Mouse (Mus musculus) heart, adult 2 months (tissue): ENCODE measurements at regions not wholly inside any gene's neighbourhood (a gene's known extent, or its start where the extent isn't known, plus 50 kb on each side); places are given as distances from the start of the nearest gene placed in this dataset.

Experiments
- DNase-seq, 2 experiments: peaks; one replicate each; pipeline ENCODE4 v3.0.0; 2021
- H3K27ac ChIP-seq: fragments of 200-600 bp; 2 replicates; pipeline ENCODE4 v1.8.1; 2022
- H3K27me3 ChIP-seq: fragments of 200-500 bp; 2 replicates; pipeline ENCODE4 v1.6.1; 2012; ENCODE audit warnings: mild to moderate bottlenecking, low read length, inconsistent platforms, mixed read lengths; ENCODE audit not compliant: control insufficient read depth, insufficient read depth
- H3K36me3 ChIP-seq: fragments of 200-500 bp; 2 replicates; pipeline ENCODE4 v1.6.1; 2012; ENCODE audit warnings: low read length, inconsistent platforms; ENCODE audit not compliant: control insufficient read depth, insufficient read depth
- H3K4me1 ChIP-seq: fragments of 200-500 bp; 2 replicates; pipeline ENCODE4 v1.6.1; 2011; ENCODE audit warnings: low read length; ENCODE audit not compliant: control insufficient read depth, insufficient read depth
- H3K4me3 ChIP-seq: fragments of 200-600 bp; 2 replicates; pipeline ENCODE4 v1.8.1; 2022
- H3K79me2 ChIP-seq: fragments of 200-500 bp; replicated peaks from 2 replicates; pipeline ENCODE4 v1.6.1; 2012; ENCODE audit warnings: mild to moderate bottlenecking, inconsistent platforms, low read length, moderate library complexity, mixed read lengths; ENCODE audit not compliant: control insufficient read depth, insufficient read depth
- H3K9ac ChIP-seq: fragments of 200-500 bp; 2 replicates; pipeline ENCODE4 v1.6.1; 2012; ENCODE audit warnings: low read depth, mild to moderate bottlenecking, control low read depth, inconsistent platforms, low read length, mixed read lengths
- CTCF ChIP-seq: fragments of 200-600 bp; IDR thresholded peaks from 2 replicates; pipeline ENCODE4 v1.8.1; 2022; ENCODE audit warnings: antibody characterized with exemption, mild to moderate bottlenecking, moderate library complexity
- EP300 ChIP-seq: fragments of 200-500 bp; IDR thresholded peaks from 2 replicates; pipeline ENCODE4 v1.6.1; 2011; ENCODE audit warnings: low read depth, low read length, control low read depth; ENCODE audit not compliant: insufficient read depth
- POLR2A ChIP-seq: fragments of 200-500 bp; IDR thresholded peaks from 2 replicates; pipeline ENCODE4 v1.6.1; 2011; ENCODE audit warnings: mild to moderate bottlenecking, low read depth, low read length, control low read depth; ENCODE audit not compliant: insufficient read depth
- WGBS: fragments of 180-500 bp; shearing (Covaris S2); methylation state at CpG from one replicate; pipeline ENCODE4 v1.1.7; 2018; 5-methylcytosine and 5-hydroxymethylcytosine counted together
- intact Hi-C: fragments of 180-260 bp; cut with DNase I; formaldehyde crosslinking; loops from one replicate; pipeline ENCODE4 v1.15.1; 2025

DNA sequence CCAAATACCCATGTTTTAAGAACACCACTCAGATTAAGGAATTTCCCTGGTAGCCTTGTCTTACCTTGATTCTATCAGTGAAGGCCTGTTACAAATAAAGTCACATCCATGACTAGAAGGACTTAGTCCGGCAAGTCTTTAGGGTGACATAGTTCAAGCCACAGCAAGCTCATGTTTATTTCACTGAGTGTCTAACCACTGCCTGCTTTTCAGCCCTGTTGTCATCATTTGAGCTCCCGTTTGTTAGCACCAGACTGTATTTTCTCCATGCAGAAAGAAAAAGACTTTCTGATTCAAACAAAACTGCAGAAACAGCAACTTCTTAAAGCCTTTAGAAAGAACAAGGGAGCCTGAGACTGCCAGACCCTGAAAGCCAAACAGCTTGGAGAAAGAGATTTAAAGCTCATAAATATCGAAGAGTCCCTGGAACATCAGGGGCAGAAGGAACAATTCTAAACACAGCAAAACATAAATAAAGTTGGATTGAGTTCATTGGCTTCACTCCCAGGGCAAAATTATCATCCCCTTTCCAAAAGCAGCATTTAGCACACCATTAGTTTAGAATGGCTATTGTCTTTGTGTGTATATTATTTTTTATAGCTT is 451.9 kb upstream of the Sptlc3 start:
- no peak for TF ChIP-seq POLR2A
- no peak for TF ChIP-seq EP300
- TF ChIP-seq CTCF: no peak
- H3K27ac ChIP-seq: no peak overlapping the region
- WGBS: 70% methylated on average over 3 of the region's 3 CpGs
- intact Hi-C loops: no loop called here
- H3K27me3 ChIP-seq: no peaks in the 10 kb centered on the region
- no peaks in the 10 kb centered on the region for H3K4me1 ChIP-seq
- DNase-seq: no peak
- H3K79me2 ChIP-seq: no peaks in the 10 kb centered on the region
- no peak overlapping the region for H3K9ac ChIP-seq
- H3K36me3 ChIP-seq: no peaks in the 10 kb centered on the region
- no peak overlapping the region for H3K4me3 ChIP-seq

DNA sequence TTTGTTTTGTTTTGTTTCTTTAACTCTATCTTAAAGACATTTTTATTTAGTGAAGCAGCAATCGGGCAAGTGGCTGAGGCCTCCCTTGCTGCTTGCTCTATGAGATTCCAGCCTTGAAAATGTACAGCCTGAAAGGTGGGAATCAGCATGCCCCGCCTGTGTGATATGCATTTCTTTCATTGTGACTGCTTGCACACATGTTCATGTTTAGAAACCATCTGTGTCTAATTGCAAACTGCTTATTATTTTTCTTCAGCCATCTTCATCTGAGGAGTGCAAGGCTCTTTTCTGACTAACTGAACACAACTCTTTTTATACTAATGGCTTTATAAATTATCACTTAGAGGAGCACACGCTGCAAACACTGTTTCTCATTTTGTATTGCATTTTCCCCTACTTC is 449.0 kb upstream of the Sptlc3 start:
- H3K4me1 ChIP-seq: no peaks in the 10 kb centered on the region
- no peaks in the 10 kb centered on the region for H3K27me3 ChIP-seq
- H3K27ac ChIP-seq: no peak overlapping the region
- H3K36me3 ChIP-seq: no peaks in the 10 kb centered on the region
- intact Hi-C loops: no loop called here
- no peaks in the 10 kb centered on the region for H3K79me2 ChIP-seq
- H3K9ac ChIP-seq: no peak overlapping the region
- no peak for TF ChIP-seq EP300
- TF ChIP-seq POLR2A: no peak
- TF ChIP-seq CTCF: no peak
- H3K4me3 ChIP-seq: no peak overlapping the region
- 78% methylated on average over 3 of the region's 3 CpGs for WGBS
- no peak for DNase-seq

DNA sequence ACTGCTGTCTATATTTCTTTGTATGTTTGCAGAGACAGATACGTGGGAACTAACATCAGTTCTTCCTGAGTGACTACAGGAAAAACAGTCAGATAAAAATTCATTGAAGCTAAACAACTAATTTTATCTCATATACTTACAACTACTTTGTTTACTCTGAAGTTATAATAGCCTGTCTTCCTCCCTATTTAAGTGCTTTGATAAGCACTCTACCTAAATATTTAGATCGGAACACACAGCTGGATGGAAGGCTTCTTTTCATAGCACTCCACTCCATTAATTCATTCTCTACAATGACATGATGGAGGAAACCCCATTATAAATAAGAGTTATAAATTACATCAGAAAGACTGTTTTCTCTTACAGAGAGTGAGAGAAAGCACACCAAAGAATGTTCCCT is 438.5 kb upstream of the Sptlc3 start:
- H3K4me3 ChIP-seq: no peak overlapping the region
- H3K27me3 ChIP-seq: no peaks in the 10 kb centered on the region
- no peaks in the 10 kb centered on the region for H3K4me1 ChIP-seq
- no peak overlapping the region for H3K27ac ChIP-seq
- WGBS: 37% methylated on average over 2 of the region's 2 CpGs
- H3K79me2 ChIP-seq: no peaks in the 10 kb centered on the region
- intact Hi-C loops: no loop called here
- no peak overlapping the region for H3K9ac ChIP-seq
- no peaks in the 10 kb centered on the region for H3K36me3 ChIP-seq
- TF ChIP-seq CTCF (no peak), EP300 (no peak), POLR2A (no peak)
- no peak for DNase-seq

DNA sequence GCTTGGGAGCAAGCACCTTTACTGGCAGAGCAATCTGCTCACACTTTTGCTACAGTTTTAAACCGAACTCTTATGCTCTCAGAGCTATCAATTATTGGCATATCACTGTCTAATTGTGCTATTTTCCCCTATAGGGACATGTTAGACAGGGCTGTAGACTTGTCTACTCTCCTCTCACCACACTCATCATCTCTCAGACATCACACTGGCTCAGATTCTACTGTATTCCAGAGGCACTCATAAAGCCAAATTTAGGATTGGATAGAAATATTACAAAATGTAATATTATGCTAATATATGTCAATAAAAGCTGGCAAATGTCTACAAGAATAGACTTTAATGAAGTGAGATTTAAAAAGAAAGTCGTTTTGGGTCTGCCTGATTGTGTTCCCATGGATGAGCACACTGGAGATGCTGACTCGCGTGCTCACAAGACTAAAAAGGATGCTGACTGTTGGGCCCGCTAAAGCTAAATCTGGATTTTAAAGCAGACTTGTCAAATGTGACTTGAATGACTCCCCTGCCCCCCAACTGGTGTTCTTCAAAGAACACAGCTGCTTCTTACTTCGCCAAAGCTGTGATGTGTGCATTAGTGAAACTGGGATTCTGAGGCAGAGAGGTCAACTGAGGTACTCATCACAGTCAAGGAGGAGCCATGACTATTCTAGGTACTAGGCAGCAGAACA is 424.3 kb upstream of the Sptlc3 start:
- Histone ChIP-seq H3K79me2 (no peaks in the 10 kb centered on the region), H3K27me3 (no peaks in the 10 kb centered on the region), H3K27ac (no peak overlapping the region), H3K36me3 (no peaks in the 10 kb centered on the region), H3K4me3 (no peak overlapping the region), H3K4me1 (no peaks in the 10 kb centered on the region), H3K9ac (no peak overlapping the region)
- DNase-seq: no peak
- TF ChIP-seq CTCF (no peak), EP300 (no peak), POLR2A (no peak)
- intact Hi-C loops: no loop called here
- WGBS: 71% methylated on average over 6 of the region's 6 CpGs

DNA sequence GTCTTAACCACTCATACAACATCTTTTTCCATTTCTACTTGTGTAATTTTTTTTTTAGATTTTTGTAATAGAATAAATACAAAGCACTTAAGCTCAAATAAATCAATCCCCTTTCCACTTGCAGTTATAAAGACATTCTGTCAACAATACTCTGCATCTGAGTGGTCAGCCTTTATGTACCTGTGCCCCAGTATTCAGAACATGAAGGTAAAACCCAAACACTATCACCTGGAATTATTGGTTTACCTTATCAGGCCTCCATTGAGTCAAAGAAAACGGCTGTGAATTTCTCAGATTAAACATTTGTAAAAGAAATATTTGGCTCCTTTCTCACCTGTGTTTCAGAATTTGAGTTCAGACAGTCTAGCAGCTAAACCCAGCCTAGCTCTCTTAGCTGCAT is 422.0 kb upstream of the Sptlc3 start:
- intact Hi-C loops: no loop called here
- WGBS: 39% methylated on average over 1 of the region's 1 CpGs

DNA sequence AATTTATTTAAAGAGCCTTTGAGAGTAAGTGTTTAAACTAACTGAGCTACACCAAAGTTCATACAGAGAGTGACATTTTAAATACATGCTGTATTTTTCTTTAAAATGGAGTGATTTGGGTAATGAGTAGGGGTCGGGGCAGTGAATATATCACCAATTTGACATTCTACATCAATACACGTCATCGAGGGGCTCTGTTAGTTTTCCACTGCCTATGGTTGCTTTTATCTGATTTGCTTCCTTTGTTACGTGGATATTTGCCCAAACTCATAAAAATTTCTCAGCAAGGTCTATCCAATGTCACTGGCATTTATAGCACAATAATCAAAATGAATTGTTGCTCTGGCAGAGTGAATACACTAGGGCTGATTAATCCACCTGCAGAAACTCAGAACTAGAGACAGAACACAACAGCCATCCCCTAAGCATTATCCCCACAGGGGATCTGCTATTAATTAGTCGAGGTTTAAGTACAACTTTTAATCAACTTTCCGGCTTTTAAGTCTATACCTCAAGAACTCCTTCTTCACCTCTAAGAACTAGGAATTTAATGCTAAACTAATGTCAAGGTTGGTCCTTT is 400.1 kb upstream of the Sptlc3 start:
- Histone ChIP-seq H3K79me2 (no peaks in the 10 kb centered on the region), H3K27ac (no peak overlapping the region), H3K9ac (no peak overlapping the region), H3K27me3 (no peaks in the 10 kb centered on the region), H3K4me1 (no peaks in the 10 kb centered on the region), H3K36me3 (no peaks in the 10 kb centered on the region), H3K4me3 (no peak overlapping the region)
- TF ChIP-seq CTCF: no peak
- TF ChIP-seq POLR2A: no peak
- no peak for TF ChIP-seq EP300
- no peak for DNase-seq
- intact Hi-C loops: no loop called here
- 67% methylated on average over 6 of the region's 6 CpGs for WGBS

More for the DNA sequence above, 422.0 kb upstream of the Sptlc3 start:
- H3K36me3 ChIP-seq: no peaks in the 10 kb centered on the region
- no peaks in the 10 kb centered on the region for H3K79me2 ChIP-seq
- TF ChIP-seq EP300: no peak
- TF ChIP-seq POLR2A: no peak
- TF ChIP-seq CTCF: no peak
- H3K4me1 ChIP-seq: no peaks in the 10 kb centered on the region
- H3K4me3 ChIP-seq: no peak overlapping the region
- no peak overlapping the region for H3K9ac ChIP-seq
- DNase-seq: no peak
- H3K27ac ChIP-seq: no peak overlapping the region
- H3K27me3 ChIP-seq: no peaks in the 10 kb centered on the region
